Mouse (Mus musculus) lung, postnatal 0 days (tissue): ENCODE results near the gene Gmpr2. TPM values are rescaled to one million over a fixed set of nuclear protein-coding genes. Genes with fewer than 3 reads are reported as not detected.

Experiments
- ATAC-seq: fragments of 200-750 bp; cut with Nextera tagmentation; 2 replicates; pipeline ENCODE4 v1.8.0; 2017; ENCODE audit warnings: moderate library complexity
- DNase-seq: peaks from one replicate; pipeline ENCODE4 v3.0.0-alpha.2; 2016; ENCODE audit warnings: low spot score
- H3K27ac ChIP-seq: fragments of 300-500 bp; sonication (generic); 2 replicates; pipeline ENCODE4 v1.5.1; 2014; ENCODE audit warnings: antibody characterized with exemption, mild to moderate bottlenecking, low read length, mixed read lengths
- H3K27me3 ChIP-seq: fragments of 300-500 bp; sonication (generic); replicated peaks from 2 replicates; pipeline ENCODE4 v1.6.1; 2014; ENCODE audit warnings: low read length, mixed read lengths; ENCODE audit not compliant: insufficient read depth
- H3K36me3 ChIP-seq: fragments of 300-500 bp; sonication (generic); 2 replicates; pipeline ENCODE4 v1.6.1; 2014; ENCODE audit warnings: low read length, mixed read lengths; ENCODE audit not compliant: insufficient read depth
- H3K4me1 ChIP-seq: fragments of 300-500 bp; sonication (generic); 2 replicates; pipeline ENCODE4 v1.6.1; 2014; ENCODE audit warnings: antibody characterized with exemption, low read depth, low read length, mixed read lengths; ENCODE audit not compliant: insufficient read depth
- H3K4me2 ChIP-seq: fragments of 300-500 bp; sonication (generic); replicated peaks from 2 replicates; pipeline ENCODE4 v1.6.1; 2014; ENCODE audit warnings: low read depth, mild to moderate bottlenecking, low read length, moderate library complexity, mixed read lengths
- H3K4me3 ChIP-seq: fragments of 300-500 bp; sonication (generic); 2 replicates; pipeline ENCODE4 v1.5.1; 2014; ENCODE audit warnings: low read depth, low read length
- H3K9ac ChIP-seq: fragments of 300-500 bp; sonication (generic); replicated peaks from 2 replicates; pipeline ENCODE4 v1.6.1; 2014; ENCODE audit warnings: low read depth, mild to moderate bottlenecking
- H3K9me3 ChIP-seq: fragments of 300-500 bp; sonication (generic); 2 replicates; pipeline ENCODE4 v1.6.1; 2016; ENCODE audit warnings: low read length, mixed read lengths
- CTCF ChIP-seq: IDR thresholded peaks from 2 replicates; pipeline ENCODE4 v1.5.1; 2016; ENCODE audit warnings: antibody characterized with exemption, mild to moderate bottlenecking
- EP300 ChIP-seq: IDR thresholded peaks from 2 replicates; pipeline ENCODE4 v1.6.1; 2016; ENCODE audit warnings: antibody characterized with exemption, mild to moderate bottlenecking, control low read depth
- WGBS: fragments of 180-500 bp; shearing (Covaris S2); extraction: QIAGEN DNeasy Blood & Tissue Kit; methylation state at CpG from one replicate; pipeline ENCODE4 v1.1.7; 2014; 5-methylcytosine and 5-hydroxymethylcytosine counted together
- polyA plus RNA-seq: library from polyadenylated mRNA; unstranded; fragments of >200 nt; fragmentation: Nextera tagmentation; extraction: Ambion mirVana; gene quantifications from 2 replicates; pipeline ENCODE4 v1.2.1, GENCODE M21; 2015

Gene Gmpr2
- polyA plus RNA-seq: 34.0 and 38.6 TPM in 2 replicates

- Histone ChIP-seq H3K4me1 (peaks cover 4% of the 10 kb centered on the region; the same call in 1 of the 2 replicates), H3K36me3 (0 out of 2 replicates have a peak, but pooled peaks cover 4% of the 10 kb centered on the region), H3K4me3 (peak within 1 kb of the TSS; percentile 84), H3K9me3 (no peaks in the 10 kb centered on the region), H3K9ac (peak within 1 kb of the TSS; percentile 87), H3K27ac (peak within 1 kb of the TSS; percentile 75), H3K4me2 (peak within 1 kb of the TSS; percentile 83), H3K27me3 (no peaks in the 10 kb centered on the region)
- WGBS: under 1% methylated on average over 38 of the region's 38 CpGs
- DNase-seq: peak; percentile 99
- ATAC-seq: peak; percentile 99
- TF ChIP-seq EP300: peak; percentile 30; the same call in 1 of the 2 replicates
- TF ChIP-seq CTCF: peak; percentile 12; the same call in 1 of the 2 replicates
These were observed at the start of gene Gmpr2, which contains the start of gene Nedd8 for GRCm38 (mm10) chr14:55671833-55672740. Gene Gmpr2, plus strand, starts transcription at chr14:55671941. Gene Nedd8, minus strand, starts transcription at chr14:55672124.

- H3K4me1 ChIP-seq: no peaks in the 10 kb centered on the region
- H3K9me3 ChIP-seq: no peaks in the 10 kb centered on the region
- no peak overlapping the region for H3K4me3 ChIP-seq
- DNase-seq (no peak), ATAC-seq (no peak)
- H3K36me3 ChIP-seq: peaks cover 14% of the 10 kb centered on the region; the same call in 1 of the 2 replicates
- H3K27ac ChIP-seq: no peak overlapping the region
- WGBS: 89% methylated on average over 26 of the region's 27 CpGs
- no peaks in the 10 kb centered on the region for H3K27me3 ChIP-seq
- TF ChIP-seq EP300: no peak
- TF ChIP-seq CTCF: no peak
- no peak overlapping the region for H3K4me2 ChIP-seq
- no peak overlapping the region for H3K9ac ChIP-seq
These were observed 43.5 kb upstream of the Gmpr2 start for GRCm38 (mm10) chr14:55628077-55628827.

- H3K27me3 ChIP-seq: no peaks in the 10 kb centered on the region
- no peak overlapping the region for H3K9ac ChIP-seq
- TF ChIP-seq CTCF (peak; percentile 86), EP300 (no peak)
- 50% methylated on average over 5 of the region's 5 CpGs for WGBS
- ATAC-seq (0 out of 2 replicates have a peak, but pooled peaks have one; percentile 13), DNase-seq (no peak)
- H3K27ac ChIP-seq: no peak overlapping the region
- peaks cover 14% of the 10 kb centered on the region; the same call in 1 of the 2 replicates for H3K36me3 ChIP-seq
- no peaks in the 10 kb centered on the region for H3K9me3 ChIP-seq
- H3K4me1 ChIP-seq: no peaks in the 10 kb centered on the region
- H3K4me2 ChIP-seq: no peak overlapping the region
- no peak overlapping the region for H3K4me3 ChIP-seq
These were observed 42.4 kb upstream of the Gmpr2 start for GRCm38 (mm10) chr14:55629312-55629711.

- Histone ChIP-seq H3K36me3 (peaks cover 29% of the 10 kb centered on the region; the same call in 1 of the 2 replicates), H3K9ac (peak overlapping the region; percentile 50), H3K4me1 (peaks cover 3% of the 10 kb centered on the region; the same call in 1 of the 2 replicates), H3K27me3 (no peaks in the 10 kb centered on the region), H3K27ac (peak overlapping the region; percentile 39; the same call in 1 of the 2 replicates), H3K9me3 (no peaks in the 10 kb centered on the region), H3K4me3 (peak overlapping the region; percentile 54), H3K4me2 (peak overlapping the region; percentile 92)
- WGBS: 5% methylated on average over 23 of the region's 23 CpGs
- peak; percentile 51; the same call in 1 of the 2 replicates for ATAC-seq
- no peak for TF ChIP-seq CTCF
- no peak for TF ChIP-seq EP300
- DNase-seq: no peak
These were observed 36.7 kb upstream of the Gmpr2 start for GRCm38 (mm10) chr14:55634874-55635522.

GRCm38 (mm10) chr14:55635523-55636007 is 36.2 kb upstream of the Gmpr2 start, which contains the start of gene Ipo4:
Gene Ipo4, minus strand, starts transcription at chr14:55635957.
- peak within 1 kb of the TSS; percentile 54 for H3K4me3 ChIP-seq
- H3K4me1 ChIP-seq: peaks cover 3% of the 10 kb centered on the region; the same call in 1 of the 2 replicates
- peak within 1 kb of the TSS; percentile 39; the same call in 1 of the 2 replicates for H3K27ac ChIP-seq
- peaks cover 35% of the 10 kb centered on the region; the same call in 1 of the 2 replicates for H3K36me3 ChIP-seq
- ATAC-seq (peak; percentile 98), DNase-seq (peak; percentile 97)
- TF ChIP-seq CTCF (no peak), EP300 (no peak)
- H3K4me2 ChIP-seq: peak within 1 kb of the TSS; percentile 92
- H3K9me3 ChIP-seq: no peaks in the 10 kb centered on the region
- H3K27me3 ChIP-seq: no peaks in the 10 kb centered on the region
- 2% methylated on average over 33 of the region's 33 CpGs for WGBS
- peak within 1 kb of the TSS; percentile 50 for H3K9ac ChIP-seq
